Mouse (Mus musculus) midbrain, embryonic 11.5 days (tissue): ENCODE measurements at regions not wholly inside any gene's neighbourhood (a gene's known extent, or its start where the extent isn't known, plus 50 kb on each side); places are given as distances from the start of the nearest gene placed in this dataset.

Experiments
- ATAC-seq: fragments of 200-750 bp; cut with Nextera tagmentation; 2 replicates; pipeline ENCODE4 v1.8.0; 2017; ENCODE audit warnings: moderate TSS enrichment, moderate library complexity; ENCODE audit not compliant: low FRiP score
- DNase-seq: peaks from one replicate; pipeline ENCODE4 v3.0.0; 2015; ENCODE audit warnings: low spot score; ENCODE audit errors: missing footprints
- H3K27ac ChIP-seq: fragments of 300-500 bp; sonication (generic); 2 replicates; pipeline ENCODE4 v1.5.1; 2014; ENCODE audit warnings: low read depth, low read length
- H3K27me3 ChIP-seq: fragments of 300-500 bp; sonication (generic); 2 replicates; pipeline ENCODE4 v1.6.1; 2014; ENCODE audit warnings: mild to moderate bottlenecking, low read length, moderate library complexity, mixed read lengths; ENCODE audit not compliant: control insufficient read depth, insufficient read depth
- H3K36me3 ChIP-seq: fragments of 300-500 bp; sonication (generic); 2 replicates; pipeline ENCODE4 v1.6.1; 2014; ENCODE audit warnings: mild to moderate bottlenecking, low read length, moderate library complexity, mixed read lengths; ENCODE audit not compliant: control insufficient read depth, insufficient read depth
- H3K4me1 ChIP-seq: fragments of 300-500 bp; sonication (generic); 2 replicates; pipeline ENCODE4 v1.6.1; 2014; ENCODE audit warnings: low read length; ENCODE audit not compliant: control insufficient read depth, insufficient read depth
- H3K4me2 ChIP-seq: fragments of 300-500 bp; sonication (generic); 2 replicates; pipeline ENCODE4 v1.6.1; 2014; ENCODE audit warnings: mild to moderate bottlenecking, moderate library complexity
- H3K4me3 ChIP-seq: fragments of 300-500 bp; sonication (generic); 2 replicates; pipeline ENCODE4 v1.5.1; 2014; ENCODE audit warnings: low read depth, low read length
- H3K9ac ChIP-seq: fragments of 300-500 bp; sonication (generic); 2 replicates; pipeline ENCODE4 v1.6.1; 2014; ENCODE audit warnings: low read length
- H3K9me3 ChIP-seq: fragments of 300-500 bp; sonication (generic); 2 replicates; pipeline ENCODE4 v1.6.1; 2016; ENCODE audit warnings: low read length; ENCODE audit not compliant: control insufficient read depth
- WGBS: fragments of 180-500 bp; shearing (Covaris S2); extraction: QIAGEN DNeasy Blood & Tissue Kit; methylation state at CpG from one replicate; pipeline ENCODE4 v1.1.7; 2014; 5-methylcytosine and 5-hydroxymethylcytosine counted together

DNA sequence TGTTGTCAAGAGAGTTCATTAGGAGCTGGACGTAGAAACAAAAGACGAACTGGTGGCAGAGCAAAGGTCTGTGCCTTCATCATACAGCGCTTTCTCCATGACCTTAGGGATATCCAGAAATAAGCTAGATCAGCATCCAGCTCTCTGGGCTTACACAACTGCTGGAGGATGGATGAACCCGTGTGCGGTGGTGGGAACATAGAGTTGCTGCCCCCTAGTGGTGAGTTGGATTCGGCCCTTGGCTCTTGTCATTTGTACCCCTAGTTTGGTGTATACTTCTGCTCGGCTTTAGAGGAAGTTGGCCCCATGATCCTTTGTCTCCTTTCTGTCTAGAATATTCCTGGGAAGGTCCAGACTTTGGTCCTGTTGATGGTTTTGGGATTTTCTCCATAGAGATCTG lies 369.4 kb downstream of the Dhx35 start:
- DNase-seq: peak; percentile 89
- ATAC-seq: 0 out of 2 replicates have a peak, but pooled peaks have one; percentile 50
- 43% methylated on average over 7 of the region's 7 CpGs for WGBS

GRCm38 (mm10) chr2:159168553-159169064 lies 374.0 kb downstream of the Dhx35 start:
- Histone ChIP-seq H3K4me3 (no peak overlapping the region), H3K36me3 (no peaks in the 10 kb centered on the region), H3K9me3 (no peaks in the 10 kb centered on the region), H3K9ac (no peak overlapping the region), H3K4me1 (no peaks in the 10 kb centered on the region), H3K27me3 (no peaks in the 10 kb centered on the region), H3K4me2 (no peak overlapping the region), H3K27ac (no peak overlapping the region)
- DNase-seq (no peak), ATAC-seq (no peak)
- 78% methylated on average over 7 of the region's 7 CpGs for WGBS

More for the DNA sequence above, 369.4 kb downstream of the Dhx35 start:
- Histone ChIP-seq H3K9ac (no peak overlapping the region), H3K27ac (no peak overlapping the region), H3K4me2 (no peak overlapping the region), H3K36me3 (no peaks in the 10 kb centered on the region), H3K4me3 (no peak overlapping the region), H3K4me1 (no peaks in the 10 kb centered on the region), H3K27me3 (no peaks in the 10 kb centered on the region), H3K9me3 (no peaks in the 10 kb centered on the region)

DNA sequence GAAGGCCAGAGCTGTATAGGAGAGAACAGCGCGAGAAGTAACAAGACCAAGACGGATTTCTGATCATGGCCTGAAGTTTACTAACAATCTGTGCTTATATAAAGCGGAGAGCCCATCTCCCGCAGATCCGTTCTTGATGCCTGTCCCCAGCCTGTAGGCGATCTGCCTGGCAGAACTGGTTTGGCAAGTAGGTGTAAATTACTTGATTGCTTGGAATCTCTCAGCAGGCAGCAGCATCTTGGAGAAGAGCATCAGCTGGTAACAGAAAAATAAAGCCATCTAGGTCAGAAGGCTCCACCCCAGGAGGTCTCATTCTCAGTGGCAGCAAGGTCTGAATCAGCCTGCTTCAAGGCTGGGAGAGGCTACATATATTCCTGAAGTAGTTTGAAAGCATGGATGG lies 401.5 kb downstream of the Dhx35 start:
- no peak overlapping the region for H3K4me2 ChIP-seq
- H3K36me3 ChIP-seq: no peaks in the 10 kb centered on the region
- no peaks in the 10 kb centered on the region for H3K4me1 ChIP-seq
- ATAC-seq (no peak), DNase-seq (no peak)
- H3K4me3 ChIP-seq: no peak overlapping the region
- no peak overlapping the region for H3K27ac ChIP-seq
- H3K27me3 ChIP-seq: no peaks in the 10 kb centered on the region
- H3K9me3 ChIP-seq: no peaks in the 10 kb centered on the region
- WGBS: 50% methylated on average over 7 of the region's 7 CpGs
- no peak overlapping the region for H3K9ac ChIP-seq

- H3K27me3 ChIP-seq: no peaks in the 10 kb centered on the region
- 59% methylated on average over 2 of the region's 2 CpGs for WGBS
- no peak for ATAC-seq
- no peak overlapping the region for H3K9ac ChIP-seq
- H3K9me3 ChIP-seq: no peaks in the 10 kb centered on the region
- no peak overlapping the region for H3K4me2 ChIP-seq
- H3K27ac ChIP-seq: no peak overlapping the region
- H3K4me1 ChIP-seq: no peaks in the 10 kb centered on the region; the same call in 1 of the 2 replicates
- DNase-seq: no peak
- no peaks in the 10 kb centered on the region for H3K36me3 ChIP-seq
- no peak overlapping the region for H3K4me3 ChIP-seq
Measured at GRCm38 (mm10) chr2:159232266-159232665, 437.7 kb downstream of the Dhx35 start.

DNA sequence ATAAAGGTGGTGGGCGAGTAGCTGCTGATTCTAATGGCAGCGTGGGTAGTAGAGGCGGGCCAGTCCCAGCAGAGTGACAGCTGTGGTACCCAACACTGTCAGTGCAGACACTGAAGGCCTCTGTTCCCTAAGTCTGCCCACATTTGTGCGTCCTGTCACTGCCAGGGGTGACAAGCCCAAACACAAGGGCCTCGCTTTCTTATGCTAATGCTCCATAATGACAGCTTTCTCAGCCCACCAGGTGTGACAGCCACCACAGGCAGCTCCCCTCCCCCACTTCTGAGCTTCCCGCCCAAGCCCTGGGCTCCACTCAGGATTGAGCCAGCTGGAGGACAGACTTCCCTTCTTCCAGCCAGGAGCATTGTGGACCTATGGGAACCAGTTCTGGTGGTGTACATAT lies 440.4 kb downstream of the Dhx35 start:
- Histone ChIP-seq H3K9me3 (no peaks in the 10 kb centered on the region), H3K27me3 (no peaks in the 10 kb centered on the region), H3K4me3 (no peak overlapping the region), H3K9ac (no peak overlapping the region), H3K27ac (no peak overlapping the region), H3K4me1 (no peaks in the 10 kb centered on the region; the same call in 1 of the 2 replicates), H3K36me3 (no peaks in the 10 kb centered on the region), H3K4me2 (no peak overlapping the region)
- WGBS: 16% methylated on average over 6 of the region's 6 CpGs
- DNase-seq (no peak), ATAC-seq (peak; percentile 61; the same call in 1 of the 2 replicates)

- ATAC-seq (no peak), DNase-seq (no peak)
- Histone ChIP-seq H3K4me2 (no peak overlapping the region), H3K36me3 (no peaks in the 10 kb centered on the region), H3K27me3 (no peaks in the 10 kb centered on the region), H3K4me3 (no peak overlapping the region), H3K4me1 (no peaks in the 10 kb centered on the region), H3K9ac (no peak overlapping the region), H3K9me3 (no peaks in the 10 kb centered on the region), H3K27ac (no peak overlapping the region)
- WGBS: 90% methylated on average over 6 of the region's 6 CpGs
Measured at GRCm38 (mm10) chr2:159250065-159250464, 455.5 kb downstream of the Dhx35 start.

GRCm38 (mm10) chr2:159250993-159251665 lies 456.5 kb downstream of the Dhx35 start:
- H3K9ac ChIP-seq: no peak overlapping the region
- 76% methylated on average over 6 of the region's 6 CpGs for WGBS
- H3K4me2 ChIP-seq: no peak overlapping the region
- no peak overlapping the region for H3K4me3 ChIP-seq
- no peak for ATAC-seq
- no peak overlapping the region for H3K27ac ChIP-seq
- no peaks in the 10 kb centered on the region for H3K9me3 ChIP-seq
- DNase-seq: no peak
- no peaks in the 10 kb centered on the region for H3K36me3 ChIP-seq
- no peaks in the 10 kb centered on the region for H3K4me1 ChIP-seq
- no peaks in the 10 kb centered on the region for H3K27me3 ChIP-seq

- ATAC-seq: no peak
Measured at GRCm38 (mm10) chr2:159270221-159271080, 475.8 kb downstream of the Dhx35 start.

GRCm38 (mm10) chr2:159278896-159279295 lies 484.3 kb downstream of the Dhx35 start:
- Histone ChIP-seq H3K4me2 (no peak overlapping the region), H3K4me1 (no peaks in the 10 kb centered on the region), H3K4me3 (no peak overlapping the region), H3K9ac (no peak overlapping the region), H3K27me3 (no peaks in the 10 kb centered on the region), H3K36me3 (no peaks in the 10 kb centered on the region), H3K9me3 (no peaks in the 10 kb centered on the region), H3K27ac (no peak overlapping the region)
- no peak for DNase-seq
- 69% methylated on average over 2 of the region's 2 CpGs for WGBS
- ATAC-seq: no peak

More at GRCm38 (mm10) chr2:159270221-159271080, 475.8 kb downstream of the Dhx35 start:
- DNase-seq: no peak
- WGBS: 82% methylated on average over 10 of the region's 10 CpGs
- Histone ChIP-seq H3K4me1 (no peaks in the 10 kb centered on the region), H3K27ac (no peak overlapping the region), H3K9me3 (no peaks in the 10 kb centered on the region), H3K9ac (no peak overlapping the region), H3K4me3 (no peak overlapping the region), H3K36me3 (no peaks in the 10 kb centered on the region), H3K4me2 (no peak overlapping the region), H3K27me3 (no peaks in the 10 kb centered on the region)
